Mouse (Mus musculus) bone marrow, adult 2 months (tissue): ENCODE measurements around the gene Zfp991. TPM values are rescaled to one million over a fixed set of nuclear protein-coding genes. Genes with fewer than 3 reads are reported as not detected.
"Not testable (repeated sequence)": the region's sequence is repeated elsewhere in the genome, so short reads cannot be mapped to it uniquely, and the experiment has no call there.

Source experiments
- H3K27ac ChIP-seq: fragments of 200-500 bp; 2 replicates; pipeline ENCODE4 v1.5.1; 2012; ENCODE audit warnings: low read depth, mild to moderate bottlenecking, control low read depth, inconsistent platforms, low read length; ENCODE audit not compliant: control insufficient read depth, poor library complexity, insufficient read depth
- H3K4me1 ChIP-seq: fragments of 200-500 bp; 2 replicates; pipeline ENCODE4 v1.6.1; 2011; ENCODE audit warnings: low read length; ENCODE audit not compliant: control insufficient read depth, insufficient read depth
- H3K4me3 ChIP-seq: fragments of 200-500 bp; replicated peaks from 2 replicates; pipeline ENCODE3; 2011; ENCODE audit warnings: mild to moderate bottlenecking, low read depth, low read length, control low read depth; ENCODE audit not compliant: control insufficient read depth
- WGBS: fragments of 180-500 bp; shearing (Covaris S2); methylation state at CpG from one replicate; pipeline ENCODE4 v1.1.7; 2018; 5-methylcytosine and 5-hydroxymethylcytosine counted together
- polyA plus RNA-seq: library from polyadenylated mRNA; stranded (reverse); fragments of >200 nt; gene quantifications from 2 replicates; pipeline ENCODE4 v1.2.4, GENCODE M21; 2011; ENCODE audit warnings: low replicate concordance; ENCODE audit not compliant: missing spikeins, insufficient read depth, insufficient read length

Gene Zfp991
- polyA plus RNA-seq, 1 experiment, result 13.8 TPM

DNA sequence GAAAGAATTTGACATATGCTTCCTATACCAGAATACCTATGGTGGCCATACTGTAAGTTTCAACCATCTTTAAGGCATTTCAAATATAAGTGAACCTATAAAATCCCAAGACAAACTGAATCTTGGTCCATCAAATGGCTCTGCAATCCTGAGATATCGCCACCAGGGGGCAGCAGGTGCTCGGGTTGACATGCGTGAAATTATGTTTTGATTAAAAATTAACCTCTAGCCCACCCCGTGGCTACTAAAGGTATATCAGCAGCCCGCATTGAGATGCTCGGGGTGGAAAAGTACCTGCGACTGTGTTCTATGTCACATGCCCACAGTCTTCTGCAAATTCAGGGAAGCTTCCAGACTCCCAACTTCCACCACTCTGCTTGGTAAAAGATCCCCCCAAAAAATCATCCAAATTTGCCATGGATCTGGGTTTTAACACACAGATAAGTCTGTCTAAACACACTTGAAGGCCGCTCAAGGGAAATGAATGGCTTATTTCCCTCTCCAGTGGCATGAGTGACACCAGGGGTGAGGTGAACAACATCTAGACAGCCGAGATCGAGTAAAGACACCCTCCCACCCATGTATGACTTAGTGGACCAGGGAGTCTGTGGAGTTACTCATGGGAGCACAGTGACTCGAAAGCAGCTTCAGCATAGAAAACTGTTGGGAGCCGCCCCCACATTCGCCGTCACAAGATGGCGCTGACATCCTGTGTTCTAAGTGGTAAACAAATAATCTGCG, 70.3 kb downstream of the Zfp991 start:
- H3K27ac ChIP-seq, H3K4me3 ChIP-seq, H3K4me1 ChIP-seq: not testable (repeated sequence)
- WGBS, result 70% methylated on average over 15 of the region's 16 CpGs

DNA sequence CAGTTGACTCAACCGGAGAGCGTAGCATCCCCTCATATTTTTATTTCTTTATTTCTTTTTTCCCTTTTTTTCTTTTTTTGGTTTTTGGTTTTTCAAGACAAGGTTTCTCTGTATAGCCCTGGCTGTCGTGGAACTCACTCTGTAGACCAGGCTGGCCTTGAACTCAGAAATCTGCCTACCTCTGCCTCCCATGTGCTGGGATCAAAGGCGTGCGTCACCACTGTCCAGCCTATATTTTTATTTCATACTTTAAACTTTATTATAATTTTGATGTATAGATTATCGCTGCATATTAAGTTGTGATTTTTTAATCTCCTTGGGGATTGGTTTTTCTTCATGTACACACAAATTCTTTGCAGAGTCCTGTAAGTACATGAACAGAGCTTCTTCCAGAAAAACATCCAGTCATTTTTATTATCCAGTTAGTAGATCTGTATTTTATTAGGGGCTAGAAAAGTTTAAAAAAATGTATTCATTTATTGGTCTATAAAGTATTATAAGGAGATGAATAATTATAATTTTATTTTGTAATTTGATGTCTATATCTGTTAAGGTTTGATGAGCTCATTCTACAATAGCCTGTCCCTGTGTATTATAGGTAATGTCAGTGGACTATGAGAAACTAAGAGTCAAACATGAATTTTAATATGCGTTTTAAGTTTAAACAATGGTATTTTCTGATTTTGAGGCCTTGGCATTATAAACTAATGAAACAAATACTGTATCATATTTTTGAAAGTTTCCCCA, 80.5 kb downstream of the Zfp991 start:
- WGBS, result 83% methylated on average over 3 of the region's 7 CpGs
- not testable (repeated sequence) for H3K27ac ChIP-seq, H3K4me1 ChIP-seq, H3K4me3 ChIP-seq

DNA sequence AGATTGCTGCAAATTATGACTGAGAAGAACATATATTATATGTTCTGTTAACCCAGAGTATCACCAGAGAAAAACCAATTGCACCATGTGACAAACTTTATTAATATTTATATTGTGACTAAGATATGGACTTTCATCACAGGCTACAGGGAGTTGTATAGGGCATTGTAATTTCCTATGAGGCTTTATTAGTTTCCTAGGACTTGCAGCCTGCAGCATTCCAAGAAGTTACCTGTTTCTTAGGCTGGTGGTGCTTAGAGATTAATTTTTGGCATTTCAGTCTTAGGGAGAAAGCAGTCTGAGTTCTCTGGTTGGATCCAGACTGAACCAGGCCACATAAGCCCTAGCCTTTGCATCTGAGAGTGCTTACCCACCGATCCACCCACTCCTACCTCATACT, 82.4 kb downstream of the Zfp991 start:
- WGBS, result no CpG with 5 or more reads among the region's 1 CpGs
- not testable (repeated sequence) for H3K27ac ChIP-seq, H3K4me1 ChIP-seq, H3K4me3 ChIP-seq

DNA sequence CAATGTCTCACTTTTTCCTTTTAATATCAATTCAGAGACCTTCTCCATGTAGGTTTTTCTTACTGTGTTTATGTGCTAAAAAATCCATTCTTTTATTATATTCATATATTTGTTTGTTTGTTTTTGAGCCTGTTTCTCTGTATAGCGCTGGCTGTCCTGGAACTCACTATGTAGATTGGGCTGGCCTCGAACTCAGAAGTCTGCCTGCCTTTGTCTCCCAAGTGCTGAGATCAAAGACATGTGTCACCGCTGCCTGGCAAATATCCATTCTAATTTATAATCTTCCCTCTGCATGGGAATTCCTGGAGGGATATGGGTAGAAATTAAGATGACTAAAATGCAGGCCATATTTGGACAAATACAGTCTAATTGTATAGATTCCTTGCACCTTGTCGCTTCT, 85.8 kb downstream of the Zfp991 start:
- WGBS, result 60% methylated on average over 3 of the region's 4 CpGs
- H3K27ac ChIP-seq, result not testable (repeated sequence)

DNA sequence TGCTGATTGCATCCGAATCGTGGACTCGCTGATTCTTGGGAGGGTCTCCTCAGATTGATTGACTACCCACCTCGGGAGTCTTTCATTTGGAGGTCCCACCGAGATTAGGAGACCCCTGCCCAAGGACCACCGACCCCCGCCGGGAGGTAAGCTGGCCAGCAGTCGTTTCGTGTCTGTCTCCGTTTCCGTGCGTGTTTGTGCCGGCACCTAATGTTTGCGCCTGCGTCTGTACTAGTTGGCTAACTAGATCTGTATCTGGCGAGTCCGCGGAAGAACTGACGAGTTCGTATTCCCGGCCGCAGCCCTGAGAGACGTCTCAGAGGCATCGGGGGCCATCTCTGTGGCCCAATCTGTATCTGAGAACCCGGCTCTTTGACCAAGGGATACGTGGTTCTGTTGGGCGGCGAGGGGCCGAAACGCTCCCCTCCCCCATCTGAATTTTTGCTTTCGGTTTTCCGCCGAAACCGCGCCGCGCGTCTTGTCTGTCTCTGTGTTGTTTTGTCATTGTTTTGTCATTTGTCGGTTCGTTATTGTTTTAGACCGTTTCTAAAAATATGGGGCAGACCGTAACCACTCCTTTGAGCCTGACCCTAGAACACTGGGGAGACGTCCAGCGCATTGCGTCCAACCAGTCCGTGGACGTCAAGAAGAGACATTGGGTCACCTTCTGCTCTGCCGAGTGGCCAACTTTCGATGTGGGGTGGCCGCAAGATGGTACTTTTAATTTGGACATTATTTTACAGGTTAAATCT, 87.7 kb downstream of the Zfp991 start:
- H3K4me1 ChIP-seq, H3K27ac ChIP-seq: not testable (repeated sequence)
- peak overlapping the region; percentile 50 for H3K4me3 ChIP-seq
- 69% methylated on average over 51 of the region's 51 CpGs for WGBS

More for the DNA sequence above, 85.8 kb downstream of the Zfp991 start:
- H3K4me1 ChIP-seq, H3K4me3 ChIP-seq: not testable (repeated sequence)

DNA sequence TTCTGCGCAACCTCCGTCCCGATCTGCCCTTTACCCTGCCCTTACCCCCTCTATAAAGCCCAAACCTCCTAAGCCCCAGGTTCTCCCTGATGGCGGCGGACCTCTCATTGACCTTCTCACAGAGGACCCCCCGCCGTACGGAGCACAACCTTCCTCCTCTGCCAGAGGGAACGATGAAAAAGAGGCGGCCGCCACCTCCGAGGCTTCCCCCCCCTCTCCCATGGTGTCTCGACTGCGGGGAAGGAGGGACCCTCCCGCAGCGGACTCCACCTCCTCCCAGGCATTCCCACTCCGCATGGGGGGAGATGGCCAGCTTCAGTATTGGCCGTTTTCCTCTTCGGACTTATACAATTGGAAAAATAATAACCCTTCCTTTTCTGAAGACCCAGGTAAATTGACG, 88.4 kb downstream of the Zfp991 start:
- 85% methylated on average over 17 of the region's 20 CpGs for WGBS
- H3K27ac ChIP-seq, H3K4me3 ChIP-seq, H3K4me1 ChIP-seq: not testable (repeated sequence)

DNA sequence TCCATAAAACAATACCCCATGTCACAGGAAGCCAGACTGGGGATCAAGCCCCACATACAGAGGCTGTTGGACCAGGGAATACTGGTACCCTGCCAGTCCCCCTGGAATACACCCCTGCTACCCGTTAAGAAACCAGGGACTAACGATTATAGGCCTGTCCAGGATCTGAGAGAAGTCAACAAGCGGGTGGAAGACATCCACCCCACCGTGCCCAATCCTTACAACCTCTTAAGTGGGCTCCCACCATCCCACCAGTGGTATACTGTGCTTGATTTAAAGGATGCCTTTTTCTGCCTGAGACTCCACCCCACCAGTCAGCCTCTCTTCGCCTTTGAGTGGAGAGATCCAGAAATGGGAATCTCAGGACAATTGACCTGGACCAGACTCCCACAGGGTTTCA, 90.2 kb downstream of the Zfp991 start:
- 81% methylated on average over 5 of the region's 5 CpGs for WGBS
- not testable (repeated sequence) for H3K27ac ChIP-seq

DNA sequence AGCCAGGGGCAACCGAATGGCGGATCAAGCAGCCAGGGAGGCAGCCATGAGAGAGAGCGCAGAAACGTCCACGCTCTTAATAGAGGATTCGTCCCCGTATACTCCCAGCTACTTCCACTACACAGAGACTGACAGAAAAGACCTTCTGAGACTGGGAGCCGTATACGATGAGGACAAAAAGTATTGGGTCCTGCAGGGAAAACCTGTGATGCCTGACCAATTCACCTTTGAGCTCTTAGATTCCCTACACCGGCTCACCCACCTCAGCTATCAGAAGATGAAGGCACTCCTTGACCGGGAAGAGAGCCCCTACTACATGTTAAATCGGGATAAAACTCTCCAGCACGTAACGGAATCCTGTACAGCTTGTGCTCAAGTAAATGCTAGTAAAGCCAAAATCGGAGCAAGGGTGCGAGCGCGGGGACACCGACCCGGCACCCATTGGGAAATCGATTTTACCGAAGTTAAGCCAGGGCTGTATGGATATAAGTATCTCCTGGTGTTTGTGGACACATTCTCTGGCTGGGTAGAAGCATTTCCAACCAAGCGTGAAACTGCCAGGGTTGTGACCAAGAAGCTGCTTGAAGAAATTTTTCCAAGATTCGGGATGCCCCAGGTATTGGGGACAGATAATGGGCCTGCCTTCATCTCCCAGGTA, 92.1 kb downstream of the Zfp991 start:
- not testable (repeated sequence) for H3K4me1 ChIP-seq, H3K27ac ChIP-seq, H3K4me3 ChIP-seq
- WGBS, result 90% methylated on average over 24 of the region's 24 CpGs

More for the DNA sequence above, 90.2 kb downstream of the Zfp991 start:
- H3K4me1 ChIP-seq, H3K4me3 ChIP-seq: not testable (repeated sequence)

DNA sequence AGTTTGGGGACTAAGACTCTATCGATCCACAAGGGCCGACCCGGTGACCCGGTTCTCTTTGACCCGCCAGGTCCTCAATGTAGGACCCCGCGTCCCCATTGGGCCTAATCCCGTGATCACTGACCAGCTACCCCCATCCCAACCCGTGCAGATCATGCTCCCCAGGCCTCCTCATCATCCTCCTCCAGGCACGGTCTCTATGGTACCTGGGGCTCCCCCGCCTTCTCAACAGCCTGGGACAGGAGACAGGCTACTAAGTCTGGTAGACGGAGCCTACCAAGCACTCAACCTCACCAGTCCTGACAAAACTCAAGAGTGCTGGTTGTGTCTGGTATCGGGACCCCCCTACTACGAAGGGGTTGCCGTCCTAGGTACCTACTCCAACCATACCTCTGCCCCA, 93.8 kb downstream of the Zfp991 start:
- not testable (repeated sequence) for H3K27ac ChIP-seq, H3K4me1 ChIP-seq, H3K4me3 ChIP-seq
- WGBS, result 85% methylated on average over 10 of the region's 15 CpGs

DNA sequence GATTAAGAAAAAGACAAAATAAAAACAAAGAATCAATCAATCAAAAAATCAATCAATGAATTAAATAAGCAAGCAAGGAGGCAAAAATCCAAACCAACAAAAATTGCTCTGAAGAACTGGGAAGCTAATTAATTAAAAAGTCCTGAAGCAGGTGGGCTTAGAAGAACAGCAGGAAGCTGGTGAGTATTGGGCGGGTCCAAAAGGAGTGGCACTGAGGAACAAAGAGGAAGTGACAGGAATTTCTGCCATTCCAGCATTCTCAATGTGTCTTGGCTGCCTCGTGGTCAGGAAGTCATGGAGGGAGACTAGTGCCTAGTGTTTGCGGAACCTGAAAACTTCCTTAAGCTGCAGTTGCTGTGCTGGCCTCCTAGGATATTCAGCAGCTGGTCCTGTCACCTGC, 98.2 kb downstream of the Zfp991 start:
- not testable (repeated sequence) for H3K4me3 ChIP-seq, H3K27ac ChIP-seq, H3K4me1 ChIP-seq
- 58% methylated on average over 3 of the region's 3 CpGs for WGBS
